Mouse (Mus musculus): ENCODE data around the gene Rec8.
A peak's percentile ranks its signal among the peaks of the same experiment; 100 is the strongest.

The Rec8 gene

DNA sequence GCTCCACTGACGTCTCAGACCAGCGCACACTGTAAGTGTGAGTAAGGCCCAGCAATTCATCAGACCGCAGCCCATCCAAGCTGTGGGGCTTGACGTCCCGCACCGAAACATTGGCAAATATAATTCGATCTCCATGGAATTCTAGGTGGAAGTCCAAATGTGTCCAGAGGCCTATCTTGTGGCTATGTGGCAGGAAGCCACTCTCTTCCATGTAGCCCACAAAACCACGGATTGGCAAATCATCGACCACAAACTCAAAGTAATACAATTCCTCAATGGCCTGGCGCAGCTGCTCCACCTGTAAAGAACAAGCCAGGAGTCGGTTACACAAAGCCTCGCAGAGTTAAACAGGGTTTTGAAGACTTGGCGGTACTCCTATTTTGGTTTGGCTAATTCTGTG lies 23.5 kb downstream of the Rec8 start:
- peak; percentile 6 for DNase-seq (ENCODE audit: low read depth, low spot score)

DNA sequence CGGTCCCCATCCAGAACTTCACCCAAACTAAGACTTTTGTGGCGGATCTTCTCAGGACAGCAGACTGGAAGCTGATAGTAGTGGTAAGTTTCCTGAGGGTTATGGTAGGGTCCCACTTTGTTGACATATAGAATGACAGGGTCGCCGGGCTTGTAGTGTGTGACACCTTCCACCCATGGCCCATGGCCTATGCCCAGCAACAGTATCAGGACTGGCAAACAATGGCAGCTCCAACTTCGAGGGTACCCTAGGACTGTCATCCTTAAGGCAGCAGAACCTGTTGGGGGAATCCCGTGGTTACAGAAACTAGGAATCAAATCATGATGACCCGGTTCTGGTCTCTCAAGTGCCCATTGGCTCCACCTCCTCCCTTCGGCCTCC lies 24.8 kb downstream of the Rec8 start:
- no peak for DNase-seq (ENCODE audit: low read depth, low spot score)

DNA sequence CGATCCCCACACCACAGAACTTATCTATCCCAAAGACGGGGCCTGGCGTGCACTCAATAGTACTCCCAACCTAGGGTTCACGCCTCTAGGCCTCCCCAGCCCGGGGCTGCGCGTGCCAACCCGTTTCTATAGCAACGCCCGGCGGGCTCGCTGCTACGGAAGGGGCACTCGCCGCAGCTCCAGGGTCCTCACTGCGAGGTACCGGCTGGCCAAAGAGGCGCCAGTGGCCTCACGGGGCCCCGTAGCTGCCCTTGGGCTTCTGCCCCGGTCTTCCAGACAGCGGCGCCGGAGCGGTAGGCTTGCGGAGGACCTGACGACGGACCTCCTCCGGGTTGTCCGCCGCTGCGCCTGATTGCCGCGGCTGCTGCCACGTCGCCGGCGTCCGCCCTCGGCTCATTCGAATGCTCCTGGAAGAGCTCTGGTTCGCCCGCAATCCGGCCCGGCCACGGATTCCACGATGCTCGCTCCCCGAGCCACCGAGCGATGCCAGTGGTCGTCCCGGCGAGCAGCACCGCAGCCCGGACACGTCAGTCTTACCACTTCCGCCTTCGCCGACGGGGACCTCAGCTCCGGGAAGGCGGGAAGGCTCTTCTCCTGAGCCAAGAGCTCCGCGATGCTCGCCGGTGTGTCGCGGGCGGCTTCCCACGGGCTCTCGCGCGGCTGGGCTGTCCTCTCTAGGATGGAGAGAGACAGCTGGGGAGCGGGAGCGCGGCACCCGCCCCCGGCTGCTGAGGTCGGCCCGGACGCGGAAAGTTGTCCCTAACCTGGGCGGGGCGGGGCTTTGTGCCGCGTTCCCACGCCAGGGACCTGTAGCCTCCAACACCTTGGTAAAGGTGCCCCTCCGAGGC lies 25.4 kb downstream of the Rec8 start, which contains the start of gene Tm9sf1:
TSS of gene Tm9sf1 (minus strand) at position 747 of the 848 bp plus-strand sequence.
- peak; percentile 67 for DNase-seq (ENCODE audit: low read depth, low spot score)

DNA sequence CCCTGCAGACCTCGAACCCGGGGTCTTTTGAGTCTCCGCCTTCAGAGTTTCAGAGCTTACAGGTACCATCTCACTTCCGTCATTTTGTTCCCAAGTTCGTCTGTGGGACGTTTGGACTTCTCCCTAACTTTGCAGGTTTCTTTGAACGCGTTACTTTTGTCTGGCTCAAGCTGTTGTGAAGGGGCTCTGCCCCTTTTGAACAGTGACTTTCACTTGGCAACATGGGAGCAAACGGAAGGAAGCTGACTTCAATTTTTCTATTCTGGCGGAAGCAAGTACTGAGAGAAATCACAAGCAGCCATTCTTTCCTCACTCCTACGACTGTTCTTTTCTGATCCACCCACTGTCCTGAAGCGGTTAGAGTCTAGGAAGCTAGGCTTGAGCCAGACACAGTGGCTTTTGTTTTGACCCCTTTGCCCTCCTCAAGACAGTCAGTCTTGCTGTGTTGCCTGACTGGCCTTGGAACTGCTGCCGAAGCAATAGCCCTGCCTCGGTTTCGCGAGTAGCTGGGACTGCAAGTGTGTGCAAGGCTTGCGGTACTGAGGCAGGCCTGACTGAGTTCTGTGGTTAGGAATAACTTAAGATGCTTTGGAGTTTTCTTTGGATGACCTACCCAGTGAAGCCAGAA lies 26.5 kb downstream of the Rec8 start:
- DNase-seq (ENCODE audit: low read depth, low spot score): peak; percentile 8

DNA sequence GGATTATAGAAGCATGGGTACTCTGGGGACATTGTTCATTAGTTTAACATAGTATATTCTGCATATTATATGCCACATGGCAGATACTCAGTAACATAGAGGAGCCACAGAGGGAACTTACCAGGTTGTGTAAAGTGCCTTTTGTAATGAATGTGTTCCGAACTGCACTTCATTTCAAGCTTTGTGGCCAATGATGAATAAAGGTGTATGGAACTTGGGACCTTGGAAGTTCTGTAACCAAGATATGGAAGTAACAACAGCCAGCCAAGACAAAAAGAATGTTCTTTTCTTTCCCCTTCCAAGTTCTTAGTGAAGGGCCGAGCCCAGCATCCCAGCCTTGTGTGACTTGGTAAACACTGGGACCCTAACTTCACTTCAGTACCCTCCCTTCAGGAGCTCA lies 32.0 kb downstream of the Rec8 start, which contains the start of gene Tssk4:
TSS of gene Tssk4 (plus strand) at position 301 of the 400 bp plus-strand sequence.
- no peak for DNase-seq (ENCODE audit: low read depth, low spot score)

DNA sequence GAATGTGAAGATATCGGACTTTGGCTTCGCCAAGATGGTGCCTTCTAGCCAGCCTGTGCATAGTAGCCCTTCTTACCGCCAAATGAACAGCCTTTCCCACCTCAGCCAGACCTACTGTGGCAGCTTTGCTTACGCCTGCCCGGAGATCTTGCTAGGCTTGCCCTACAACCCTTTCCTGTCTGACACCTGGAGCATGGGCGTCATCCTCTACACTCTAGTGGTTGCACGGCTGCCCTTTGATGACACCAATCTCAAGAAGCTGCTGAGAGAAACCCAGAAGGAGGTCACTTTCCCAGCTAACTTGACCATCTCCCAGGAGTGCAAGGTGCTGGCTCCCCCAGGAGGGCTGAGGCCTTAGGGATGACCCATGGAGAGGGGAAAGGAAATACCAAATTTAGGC lies 33.7 kb downstream of the Rec8 start:
- no peak for DNase-seq (ENCODE audit: low read depth, low spot score)

DNA sequence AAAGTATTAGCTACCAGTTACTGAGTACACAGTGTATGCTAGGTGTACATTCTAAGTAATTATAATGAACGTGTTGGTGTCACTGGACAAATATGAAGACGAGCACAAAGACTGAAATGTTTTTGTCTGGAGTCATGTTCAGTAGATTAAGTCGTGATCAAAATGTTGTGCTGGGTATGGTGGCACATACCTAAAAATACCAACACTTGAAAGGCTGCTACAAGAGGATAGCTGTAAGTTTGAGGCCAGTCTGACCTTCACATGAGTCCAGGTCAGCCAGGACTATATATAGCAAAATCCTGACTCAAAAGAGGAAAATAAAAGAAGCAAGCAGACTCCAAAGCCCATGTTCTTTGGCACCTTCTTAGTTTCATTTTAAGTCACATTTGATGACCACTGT lies 39.1 kb downstream of the Rec8 start:
- no peak for DNase-seq (ENCODE audit: low read depth, low spot score)

DNA sequence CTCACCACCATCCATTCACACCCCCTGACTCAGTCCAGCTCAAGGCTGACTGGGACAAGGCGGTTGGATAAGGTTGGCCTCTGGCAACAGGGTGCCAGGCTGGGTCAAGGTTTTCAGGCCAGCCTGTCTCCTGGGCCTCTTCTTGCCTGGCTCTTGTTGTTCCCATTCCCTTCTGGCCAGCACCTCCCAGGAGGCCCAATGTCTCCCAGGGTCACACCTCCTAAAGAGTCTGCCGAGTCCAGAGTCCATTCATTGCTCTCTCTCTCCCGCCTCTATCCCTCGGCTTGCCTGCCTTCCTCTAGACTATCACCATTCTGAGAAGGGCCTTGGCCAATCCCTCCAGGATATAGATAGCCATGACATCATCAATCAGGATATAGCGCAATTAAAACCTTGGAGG lies 40.2 kb downstream of the Rec8 start:
- no peak for DNase-seq (ENCODE audit: low read depth, low spot score)

DNA sequence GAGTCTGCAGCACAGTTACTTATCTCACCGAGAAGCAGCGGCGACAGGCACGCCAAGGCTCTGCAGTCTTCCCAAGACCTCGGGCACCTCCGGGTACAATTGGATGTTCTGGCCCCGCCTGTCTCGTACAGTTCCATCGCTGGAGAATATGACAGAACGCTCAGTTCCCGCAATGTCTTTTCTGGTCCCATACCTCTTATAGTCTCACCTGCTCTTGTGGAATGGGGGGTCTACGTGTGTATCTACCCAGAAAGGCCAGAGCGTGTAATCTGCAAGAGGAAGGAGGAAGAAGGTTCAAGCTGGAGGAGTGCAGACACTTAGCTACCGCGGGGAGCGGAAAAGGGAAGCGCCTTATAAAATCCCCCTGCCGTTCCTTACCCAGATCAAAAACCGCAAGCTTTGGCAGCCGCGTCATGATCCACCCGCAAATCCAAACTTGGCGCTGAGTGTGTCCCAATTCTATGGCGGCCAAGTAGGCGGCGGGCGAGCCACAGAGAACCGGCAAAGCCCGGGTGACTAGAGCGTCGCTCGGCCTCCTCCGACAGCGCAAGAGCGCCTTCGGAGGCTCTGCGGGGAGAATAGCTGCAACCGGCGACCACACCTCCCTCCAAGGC lies 42.2 kb downstream of the Rec8 start, which contains the start of gene Mdp1:
TSS of gene Mdp1 (minus strand) at position 549 of the 614 bp plus-strand sequence.
- peak; percentile 72 for DNase-seq (ENCODE audit: low read depth, low spot score)

DNA sequence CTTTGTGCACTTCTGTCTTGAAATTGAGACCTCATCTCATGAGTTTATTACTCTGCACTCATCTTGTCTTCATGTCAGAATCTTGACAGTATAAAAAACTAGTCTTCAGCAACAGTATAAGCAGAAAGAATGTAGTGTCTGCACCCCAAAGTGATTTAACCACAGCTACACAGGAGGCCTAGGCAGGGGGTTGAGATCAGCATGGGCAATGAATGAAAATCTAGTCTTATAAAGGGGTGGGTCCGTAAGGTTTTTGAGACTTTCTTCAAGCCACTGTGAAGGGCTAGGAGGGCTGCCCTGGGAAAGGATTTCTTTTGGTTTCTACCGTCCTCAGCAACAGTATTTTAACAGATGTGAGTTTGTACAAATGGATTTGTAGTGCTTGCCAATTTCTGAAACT lies 42.8 kb downstream of the Rec8 start:
- DNase-seq (ENCODE audit: low read depth, low spot score): no peak

DNA sequence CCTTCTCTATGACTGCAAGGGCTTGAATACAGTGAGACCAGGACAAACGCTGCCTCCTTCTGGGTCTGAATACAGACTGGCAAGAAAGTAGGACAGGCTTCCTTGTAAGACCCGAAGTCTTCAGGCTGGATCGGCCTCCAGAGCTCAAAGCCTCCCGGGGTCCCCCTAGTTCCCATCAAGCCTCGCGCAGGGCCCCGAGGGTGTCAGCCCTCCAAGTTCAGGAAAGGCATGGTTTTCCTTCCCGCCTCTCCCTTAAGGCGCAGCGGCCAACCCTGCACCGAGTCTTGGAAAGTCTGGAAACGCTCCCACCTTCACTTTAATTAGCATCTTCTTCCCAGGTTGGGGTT lies 53.6 kb downstream of the Rec8 start:
- DNase-seq (ENCODE audit: low read depth, low spot score): no peak

DNA sequence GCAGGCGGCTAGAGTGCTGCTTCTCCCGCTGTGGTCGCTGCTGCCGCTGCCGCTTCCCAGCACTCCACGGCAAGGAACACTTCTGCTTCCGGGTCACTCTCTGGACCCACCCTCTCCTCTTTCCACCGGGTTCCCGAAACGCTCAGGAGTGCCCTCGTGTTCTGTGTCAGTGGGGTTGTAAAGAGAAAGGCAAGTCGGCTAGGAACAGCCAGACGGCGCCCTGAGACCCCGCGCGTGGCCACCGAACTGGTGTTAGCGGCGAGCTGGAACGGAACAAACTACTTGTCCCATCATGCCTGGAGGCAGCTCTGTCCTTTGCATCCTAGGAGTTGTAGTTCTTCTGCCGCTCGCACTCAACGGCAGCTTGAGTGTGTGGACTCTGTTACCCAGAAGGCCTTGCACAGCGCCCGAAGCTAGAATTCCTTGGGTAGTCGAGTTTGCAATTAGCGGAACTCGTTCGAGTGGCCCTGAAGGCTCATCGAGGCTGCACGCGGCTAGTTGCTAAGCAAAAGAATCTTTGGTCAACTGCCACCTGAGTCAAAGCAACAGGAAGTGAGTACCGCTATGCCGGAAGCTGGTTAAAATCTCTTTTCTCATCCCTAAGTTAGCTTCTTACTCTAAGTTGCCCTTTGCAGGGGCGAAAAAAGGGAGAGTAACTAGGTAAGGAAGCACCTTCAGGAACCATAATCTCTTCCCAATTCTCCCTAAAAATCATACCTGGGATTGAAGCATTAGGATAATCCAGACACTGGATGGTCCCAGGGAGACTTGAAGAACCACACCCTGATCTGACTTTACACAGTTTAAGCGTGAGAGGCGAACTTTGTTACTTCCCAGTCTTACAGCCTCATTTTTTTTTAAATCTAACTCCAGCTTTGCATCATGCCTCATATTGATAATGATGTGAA lies 54.2 kb downstream of the Rec8 start, which contains the start of the genes Gmpr2 and Nedd8:
TSS of gene Gmpr2 (plus strand) at position 109 of the 908 bp plus-strand sequence.
TSS of gene Nedd8 (minus strand) at position 292 of the 908 bp plus-strand sequence.
- DNase-seq (ENCODE audit: low read depth, low spot score): peak; percentile 97

DNA sequence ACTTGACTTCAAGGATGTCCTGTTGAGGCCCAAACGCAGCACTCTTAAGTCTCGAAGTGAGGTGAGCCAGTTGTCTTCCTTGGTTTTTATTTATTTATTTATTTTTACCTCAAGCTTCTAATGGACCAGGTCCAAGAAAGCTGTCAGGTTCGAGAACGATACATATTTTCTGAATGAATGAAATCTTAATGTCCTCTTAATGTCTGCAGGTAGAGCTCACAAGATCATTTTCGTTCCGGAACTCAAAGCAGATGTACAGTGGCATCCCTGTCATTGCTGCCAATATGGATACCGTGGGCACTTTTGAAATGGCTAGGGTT lies 54.9 kb downstream of the Rec8 start:
- no peak for DNase-seq (ENCODE audit: low read depth, low spot score)
